Mouse (Mus musculus): ENCODE measurements at regions not wholly inside any gene's neighbourhood (a gene's known extent, or its start where the extent isn't known, plus 50 kb on each side); places are given as distances from the start of the nearest gene placed in this dataset.

DNA sequence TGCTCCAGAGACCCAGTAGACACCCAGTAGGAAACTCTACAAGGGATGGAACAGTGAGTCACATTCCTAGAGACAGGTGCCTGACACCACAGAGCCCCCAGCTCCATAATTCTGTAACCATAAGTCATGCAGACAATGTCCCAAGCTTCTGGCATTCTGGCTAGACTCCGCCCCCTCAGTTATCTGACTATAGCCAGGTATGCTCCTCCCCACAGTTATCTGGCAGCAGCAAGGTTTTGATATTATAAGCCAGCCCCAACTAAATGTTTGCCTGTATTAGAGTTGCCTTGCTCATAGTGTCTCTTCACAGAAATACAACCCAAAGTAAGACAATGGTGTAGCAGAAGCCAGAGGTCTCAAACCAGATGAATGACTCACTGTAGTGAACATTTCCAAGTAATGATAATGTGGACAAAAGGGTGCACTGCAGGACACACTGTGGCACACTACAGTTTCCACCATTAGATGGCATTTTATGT, 121.4 kb upstream of the Otogl start:
- DNase-seq, result no peak

DNA sequence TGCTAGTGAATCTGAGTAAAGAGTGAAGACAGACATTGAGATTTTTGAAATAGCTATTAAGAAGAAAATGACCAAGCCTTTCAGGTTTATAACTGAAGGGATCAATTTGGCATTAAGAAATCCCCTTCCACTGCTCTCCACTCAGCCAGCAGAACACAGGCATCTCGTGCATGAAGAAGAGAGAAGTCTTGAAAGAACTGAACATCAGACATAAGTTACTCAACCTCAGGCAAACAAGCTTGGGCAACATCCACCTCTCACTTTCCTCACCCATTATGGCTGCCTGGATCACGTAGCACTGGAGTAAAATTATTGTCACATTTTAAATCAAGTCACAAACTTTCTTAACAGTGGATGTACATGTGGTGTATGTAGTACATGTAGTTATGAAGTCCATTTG, 115.6 kb upstream of the Otogl start:
- DNase-seq, result no peak

DNA sequence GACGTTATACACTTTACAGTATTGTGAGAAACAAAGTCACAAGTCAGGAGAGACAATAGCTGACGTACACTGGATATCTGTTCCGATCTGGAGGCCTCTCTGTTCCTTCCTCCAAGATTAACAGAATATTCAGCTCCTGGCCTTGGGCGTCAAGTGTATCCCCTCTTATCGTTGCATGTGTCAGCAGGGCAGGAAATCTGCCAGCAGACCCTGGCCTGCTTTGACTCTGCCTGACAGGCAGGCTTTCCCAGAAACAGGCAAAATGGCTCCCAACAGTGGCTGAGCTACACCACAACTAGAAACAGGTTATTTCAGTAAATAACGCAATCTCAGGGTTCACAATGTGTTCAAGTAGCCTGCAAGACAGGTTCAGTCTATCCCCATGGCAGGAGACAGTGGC, 112.3 kb upstream of the Otogl start:
- DNase-seq, result no peak

DNA sequence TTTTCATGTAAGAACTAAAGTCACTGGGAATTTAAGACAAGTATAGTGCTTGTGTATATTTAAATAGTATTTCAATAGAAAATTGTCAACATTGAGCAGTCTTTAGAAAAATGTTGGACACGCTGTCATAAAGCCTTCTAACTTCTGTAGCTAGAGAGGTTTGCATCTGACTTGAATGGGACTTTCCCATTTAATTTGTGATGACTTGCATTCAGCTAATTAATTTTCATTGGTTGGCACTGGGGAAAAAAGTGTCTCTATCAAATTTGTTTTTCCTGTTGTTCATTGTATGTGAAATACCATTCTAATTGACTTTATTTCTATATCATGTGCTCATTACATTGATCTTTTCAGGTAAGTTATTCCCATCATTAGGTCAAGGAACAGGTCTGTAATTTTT, 104.6 kb upstream of the Otogl start:
- no peak for DNase-seq

DNA sequence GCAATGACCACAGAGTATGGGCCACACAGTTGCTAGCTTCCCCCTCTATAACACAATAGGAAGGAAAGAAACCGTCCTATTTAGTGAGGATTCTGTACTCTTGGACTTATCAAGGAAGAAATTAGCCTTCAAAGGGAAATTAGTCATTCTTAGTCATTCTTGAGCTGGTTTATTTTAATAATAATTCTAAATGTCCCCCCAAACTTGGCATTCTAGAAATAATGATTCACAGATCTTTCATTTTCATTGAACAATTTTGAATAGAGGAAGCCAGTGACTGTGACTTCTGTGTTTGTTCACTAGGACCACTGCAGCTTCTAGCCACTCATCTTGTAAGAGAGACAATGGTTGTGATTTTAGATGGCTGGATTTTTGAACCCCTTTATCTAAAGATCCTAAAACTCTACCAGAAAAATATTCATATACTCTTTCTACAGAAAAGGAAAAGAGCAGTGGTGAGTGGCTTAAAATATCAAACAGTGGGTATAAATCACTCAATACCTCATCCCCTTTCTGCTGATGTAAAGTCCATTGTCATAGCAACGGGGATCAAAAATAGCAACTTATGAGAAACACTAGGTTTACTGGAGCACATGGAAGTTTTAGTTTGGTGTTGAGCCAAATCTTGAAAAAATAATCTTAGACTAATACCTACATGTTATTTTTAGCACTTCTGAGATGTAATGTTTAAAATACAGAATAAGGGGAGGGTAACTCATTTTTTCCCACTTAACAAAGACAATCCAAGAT, 83.1 kb upstream of the Otogl start:
- DNase-seq, result no peak

DNA sequence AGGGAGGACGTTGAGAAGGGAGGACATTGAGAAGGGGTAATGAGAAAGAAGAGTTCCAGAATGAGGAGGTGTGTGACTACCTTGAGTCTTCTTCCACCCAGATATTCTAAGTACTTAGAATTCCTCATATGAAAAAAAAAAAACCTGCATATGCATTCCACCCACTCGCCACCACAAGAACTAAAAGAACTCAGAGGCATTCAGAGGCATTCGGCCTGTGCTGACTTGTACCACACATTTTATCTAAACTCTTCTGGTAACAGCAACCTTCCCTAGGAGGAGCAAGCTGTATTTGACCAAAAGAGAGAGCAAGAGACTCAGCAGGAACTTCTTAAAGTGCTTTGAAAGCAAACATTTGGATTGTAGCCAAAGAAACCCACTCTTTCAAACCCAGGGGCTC, 80.7 kb upstream of the Otogl start:
- no peak for DNase-seq

DNA sequence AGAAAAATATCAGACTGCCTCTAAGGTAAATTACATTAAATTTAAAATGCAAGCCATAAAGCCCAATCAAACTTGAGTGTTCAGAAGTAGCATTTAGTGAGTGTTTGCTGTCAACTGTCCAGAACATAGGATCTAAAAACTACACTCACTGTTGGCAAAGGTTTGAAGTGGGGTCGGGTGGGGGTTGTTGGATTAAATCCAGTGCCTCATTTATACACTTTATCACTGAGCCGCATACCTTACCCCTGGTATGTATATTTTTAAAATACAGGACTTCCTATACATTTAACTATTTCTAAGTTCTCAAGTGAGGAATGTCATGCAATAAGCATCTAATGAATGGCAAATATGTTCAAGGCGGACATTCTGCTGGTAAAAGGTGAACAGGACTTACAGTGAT, 78.6 kb upstream of the Otogl start:
- DNase-seq, result no peak

DNA sequence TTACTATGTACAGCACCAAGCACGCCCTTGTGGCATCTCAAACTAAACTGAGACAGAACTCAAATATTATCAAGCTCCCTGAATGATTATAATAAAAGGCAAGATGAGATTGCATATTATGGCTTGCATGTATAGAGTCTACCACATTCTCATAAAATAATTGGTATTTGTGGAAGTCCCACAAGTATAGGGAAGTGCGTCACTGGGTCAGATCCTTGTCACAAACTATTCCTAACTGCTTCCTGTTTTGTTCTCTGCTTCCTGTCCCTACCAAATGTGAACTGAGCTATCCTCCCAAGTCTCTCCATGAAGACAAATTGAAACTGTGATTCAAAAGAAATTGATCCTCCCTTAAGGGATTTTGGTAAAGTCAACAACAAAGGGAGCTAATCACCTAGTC, 78.0 kb upstream of the Otogl start:
- DNase-seq, result no peak

DNA sequence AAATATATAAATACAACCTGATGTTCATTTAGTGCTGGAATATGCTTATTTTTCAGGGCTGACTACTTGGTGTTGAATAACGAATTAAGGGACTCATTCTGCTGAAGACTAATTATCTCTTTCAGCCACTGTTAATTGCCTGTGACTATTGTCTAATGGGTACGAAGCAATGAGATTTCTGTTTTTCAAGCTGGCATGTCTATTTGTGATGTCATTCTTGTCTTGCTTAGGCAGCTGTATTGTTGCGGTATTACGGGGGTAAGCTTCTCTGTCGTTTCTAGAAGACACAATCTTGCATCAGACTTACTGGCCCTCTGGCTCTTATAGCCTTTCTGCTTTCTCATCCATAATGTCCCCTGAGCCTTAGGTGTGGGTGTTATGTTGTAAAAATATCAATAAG, 70.7 kb upstream of the Otogl start:
- DNase-seq, result no peak

DNA sequence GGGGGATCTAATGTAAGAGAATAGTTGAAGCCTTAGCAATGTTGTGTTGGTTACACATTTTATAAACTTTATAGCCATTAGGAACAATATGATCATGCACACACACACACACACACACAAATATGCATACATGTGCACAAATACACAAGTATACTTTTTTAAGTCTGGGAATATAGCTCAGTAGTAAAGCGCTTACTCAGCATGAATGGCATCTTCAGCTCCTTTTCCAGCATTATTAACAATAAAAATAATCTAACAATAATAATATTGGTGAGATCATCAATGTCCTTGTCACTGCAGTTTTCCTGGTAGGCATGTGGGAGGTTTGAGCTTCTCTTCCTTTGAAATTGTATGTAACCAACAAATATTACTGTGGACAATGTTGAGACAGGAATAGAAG, 70.1 kb upstream of the Otogl start:
- no peak for DNase-seq

DNA sequence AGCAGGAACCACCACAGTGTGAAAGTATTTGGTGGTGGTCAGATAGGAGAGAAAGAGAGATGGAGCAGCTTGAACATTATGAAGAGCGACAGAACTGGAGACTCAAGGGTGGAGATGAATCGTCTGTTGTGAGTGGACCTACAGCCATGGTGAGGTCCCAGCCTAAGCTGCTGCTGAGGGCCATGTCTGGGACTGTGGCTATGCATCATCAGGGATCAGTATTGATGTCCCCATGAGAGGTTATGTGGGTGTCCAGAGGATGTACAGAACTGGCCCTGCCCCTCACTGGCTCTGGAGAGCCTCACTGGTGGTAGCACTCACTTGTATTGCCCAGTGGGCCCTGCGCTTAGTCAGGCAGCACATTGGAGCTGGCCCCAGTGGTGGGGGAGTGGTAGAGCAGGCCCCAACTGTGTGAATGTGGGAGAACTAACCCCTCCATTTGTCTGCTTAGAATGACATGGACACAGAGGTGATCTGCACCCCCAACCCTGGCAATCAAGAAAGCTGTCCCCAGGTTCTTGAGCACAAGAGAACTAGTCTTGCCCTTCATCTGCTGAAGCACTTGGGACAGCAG, 64.5 kb upstream of the Otogl start:
- no peak for DNase-seq

DNA sequence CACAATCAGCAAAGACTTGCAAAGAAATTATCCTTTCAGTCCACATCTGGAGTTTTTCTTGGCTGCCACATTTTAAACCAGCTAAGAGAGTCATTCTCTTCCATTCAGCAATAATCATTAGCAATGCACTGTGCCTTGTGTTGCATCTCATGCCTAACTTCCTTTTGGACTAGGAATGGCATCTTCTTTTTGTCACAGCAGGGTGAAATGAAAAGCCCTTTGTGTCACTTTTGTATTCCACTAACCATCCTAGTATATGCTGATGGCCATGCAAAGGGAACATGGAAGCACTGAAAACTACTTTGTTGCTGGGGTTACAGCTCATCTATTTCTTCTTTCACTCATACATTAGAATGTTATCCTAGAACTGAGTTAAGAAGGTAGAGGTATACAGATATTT, 59.8 kb upstream of the Otogl start:
- DNase-seq, result no peak

DNA sequence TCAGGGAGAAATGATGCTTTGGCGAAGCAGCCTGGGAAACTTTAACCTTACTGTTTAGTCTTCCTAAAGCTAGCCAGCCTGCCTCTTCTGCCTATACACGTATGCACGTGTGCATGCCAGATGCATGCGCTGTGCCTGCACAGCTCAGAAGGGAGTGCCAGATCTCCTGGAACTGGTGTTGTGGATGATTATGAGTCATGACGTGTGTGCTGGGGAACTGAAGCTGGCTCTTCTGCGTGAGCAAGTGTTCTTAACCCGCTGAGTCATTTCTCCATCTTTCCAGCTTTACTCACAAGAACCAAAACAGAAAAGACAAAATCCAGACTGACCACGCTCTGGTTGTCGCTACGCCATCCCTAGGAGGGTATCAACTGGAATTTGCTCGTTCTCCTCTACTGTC, 55.1 kb upstream of the Otogl start:
- DNase-seq, result no peak

DNA sequence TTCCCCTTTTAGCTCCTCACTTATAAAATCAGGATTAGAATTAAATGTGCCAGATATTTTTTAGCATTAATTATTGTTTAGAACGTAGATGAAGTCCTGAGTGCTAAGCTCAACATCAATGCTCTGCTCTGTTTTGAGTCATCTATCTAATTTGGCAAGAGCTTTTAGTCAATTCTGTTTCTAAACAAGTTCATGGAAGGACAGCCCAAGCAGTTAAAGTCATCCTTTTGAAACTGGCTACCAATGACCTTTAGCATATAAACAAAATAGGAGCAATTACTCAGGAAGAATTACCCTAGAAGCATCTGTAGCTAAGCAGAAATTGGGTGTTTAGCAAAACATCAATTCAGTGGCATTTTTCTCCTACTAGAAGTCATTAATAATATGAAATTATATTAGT, 52.1 kb upstream of the Otogl start:
- DNase-seq, result no peak

DNA sequence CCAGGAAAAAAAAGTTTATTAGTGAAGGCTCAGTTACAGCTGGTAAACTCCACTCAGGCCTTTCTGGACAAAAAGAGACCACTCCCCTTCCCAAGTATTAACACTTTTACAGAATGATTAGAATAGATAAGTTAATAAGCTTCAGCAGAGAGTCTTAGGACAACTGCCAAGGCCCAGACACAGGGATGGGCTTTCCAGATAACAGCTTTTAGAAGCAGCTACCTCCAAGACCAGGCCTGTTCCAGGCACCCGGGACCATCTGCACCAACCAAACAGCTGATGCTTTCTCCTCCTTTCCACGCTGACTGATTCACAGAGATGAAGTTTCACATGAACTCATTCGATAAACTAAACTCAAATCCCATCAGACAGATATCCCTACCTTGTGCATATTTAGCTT, 50.2 kb upstream of the Otogl start:
- DNase-seq, result no peak

Measured in adrenal gland, postnatal 25 days (tissue).